Mouse (Mus musculus) G1E (cell line): ENCODE results near the gene Hspd1.

Experiments
- CTCF ChIP-seq: IDR thresholded peaks from 2 replicates; pipeline ENCODE4 v1.5.1; 2012; ENCODE audit warnings: low read depth, low read length, inconsistent platforms, mixed read lengths
- GATA1 ChIP-seq: IDR thresholded peaks from 2 replicates; pipeline ENCODE4 v1.6.1; 2012; ENCODE audit warnings: borderline replicate concordance, low read length, inconsistent platforms, mixed read lengths
- GATA2 ChIP-seq: IDR thresholded peaks from 2 replicates; pipeline ENCODE4 v1.6.1; 2012; ENCODE audit warnings: low read depth, low read length, inconsistent platforms, borderline replicate concordance
- POLR2AphosphoS5 ChIP-seq: IDR thresholded peaks from 2 replicates; pipeline ENCODE4 v1.6.1; 2012; ENCODE audit warnings: low read depth, low read length, inconsistent platforms; ENCODE audit not compliant: insufficient replicate concordance
- TAL1 ChIP-seq: conservative IDR thresholded peaks from 2 replicates; pipeline ENCODE4 v1.6.1; 2012; ENCODE audit warnings: low read depth, low read length, inconsistent platforms, mixed read lengths

DNA sequence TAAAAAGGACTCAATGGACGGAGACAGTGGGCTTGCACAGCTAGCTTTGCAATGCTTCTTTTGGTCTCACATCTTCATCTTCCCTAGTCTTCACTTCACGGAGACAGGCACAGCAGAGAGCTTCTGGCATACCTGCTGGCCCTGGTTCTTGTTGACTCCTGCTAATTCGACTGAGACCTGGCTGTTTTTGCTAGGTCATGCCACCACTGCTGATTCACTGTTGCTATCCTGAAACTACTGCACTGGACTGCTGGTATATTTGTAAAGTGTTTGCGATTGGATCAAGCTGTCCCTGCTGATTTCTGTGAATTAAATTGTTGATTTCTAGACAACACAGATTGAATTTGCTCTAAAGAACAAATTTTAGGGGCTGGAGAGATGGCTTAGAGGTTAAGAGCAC, 46.4 kb downstream of the Hspd1 start:
- TF ChIP-seq GATA1 (no peak), CTCF (no peak), TAL1 (no peak), POLR2AphosphoS5 (no peak), GATA2 (no peak)
